Mouse (Mus musculus) heart, embryonic 16.5 days (tissue): ENCODE data around the gene Col15a1. TPM values are rescaled to one million over a fixed set of nuclear protein-coding genes. Genes with fewer than 3 reads are reported as not detected.

Experiments
- ATAC-seq: fragments of 200-750 bp; cut with Nextera tagmentation; replicated peaks from 2 replicates; pipeline ENCODE4 v1.8.0; 2017; ENCODE audit warnings: moderate number of reproducible peaks; ENCODE audit not compliant: insufficient read depth, low FRiP score; ENCODE audit errors: extremely low read depth
- H3K27ac ChIP-seq: fragments of 300-500 bp; sonication (generic); 2 replicates; pipeline ENCODE4 v1.5.1; 2014; ENCODE audit warnings: mild to moderate bottlenecking, low read length, control low read depth, moderate library complexity
- H3K27me3 ChIP-seq: fragments of 300-500 bp; sonication (generic); 2 replicates; pipeline ENCODE4 v1.6.1; 2014; ENCODE audit warnings: low read length, mixed read lengths; ENCODE audit not compliant: control insufficient read depth, insufficient read depth
- H3K36me3 ChIP-seq: fragments of 300-500 bp; sonication (generic); 2 replicates; pipeline ENCODE4 v1.6.1; 2014; ENCODE audit not compliant: control insufficient read depth, insufficient read depth
- H3K4me1 ChIP-seq: fragments of 300-500 bp; sonication (generic); 2 replicates; pipeline ENCODE4 v1.6.1; 2014; ENCODE audit warnings: low read length, mixed read lengths; ENCODE audit not compliant: control insufficient read depth, insufficient read depth
- H3K4me2 ChIP-seq: fragments of 300-500 bp; sonication (generic); 2 replicates; pipeline ENCODE4 v1.6.1; 2014; ENCODE audit warnings: low read depth, mild to moderate bottlenecking, control low read depth, low read length
- H3K4me3 ChIP-seq: fragments of 300-500 bp; sonication (generic); 2 replicates; pipeline ENCODE4 v1.5.1; 2014; ENCODE audit warnings: mild to moderate bottlenecking, control low read depth, low read length
- H3K9ac ChIP-seq: fragments of 300-500 bp; sonication (generic); 2 replicates; pipeline ENCODE4 v1.6.1; 2014; ENCODE audit warnings: low read length, control low read depth
- H3K9me3 ChIP-seq: fragments of 300-500 bp; sonication (generic); replicated peaks from 2 replicates; pipeline ENCODE4 v1.6.1; 2016; ENCODE audit warnings: low read length; ENCODE audit not compliant: control insufficient read depth
- WGBS: fragments of 180-500 bp; shearing (Covaris S2); extraction: QIAGEN DNeasy Blood & Tissue Kit; methylation state at CpG from one replicate; pipeline ENCODE4 v1.1.7; 2014; 5-methylcytosine and 5-hydroxymethylcytosine counted together
- polyA plus RNA-seq: library from polyadenylated mRNA; unstranded; fragments of >200 nt; fragmentation: Nextera tagmentation; extraction: Ambion mirVana; gene quantifications from 2 replicates; pipeline ENCODE4 v1.2.1, GENCODE M21; 2015

The Col15a1 gene
- polyA plus RNA-seq, 1 experiment from 2014 or later = 13.5 TPM

DNA sequence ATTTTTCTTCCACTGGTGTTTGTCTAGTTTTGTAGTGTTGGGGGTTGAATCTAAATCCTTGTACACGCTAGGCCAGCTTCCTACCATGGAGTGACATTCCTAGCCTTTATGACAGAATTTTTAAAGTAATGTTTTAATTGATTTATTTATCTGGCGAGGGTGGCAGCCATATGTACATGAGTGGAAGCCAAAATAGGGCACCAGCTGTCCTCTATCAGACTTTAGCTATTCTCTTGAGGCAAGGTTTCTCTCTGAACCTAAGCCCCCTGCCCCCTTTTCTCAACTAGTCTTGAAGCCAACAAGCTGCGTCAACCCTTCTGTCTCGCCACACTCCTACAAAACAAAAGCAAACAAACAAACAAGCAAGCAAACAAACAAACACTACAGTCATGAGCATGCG, 57.6 kb downstream of the Col15a1 start:
- no peaks in the 10 kb centered on the region for H3K27me3 ChIP-seq
- no peak for ATAC-seq
- no peaks in the 10 kb centered on the region for H3K9me3 ChIP-seq
- no peak overlapping the region for H3K4me2 ChIP-seq
- H3K36me3 ChIP-seq = no peaks in the 10 kb centered on the region
- H3K4me1 ChIP-seq = no peaks in the 10 kb centered on the region
- 82% methylated on average over 5 of the region's 5 CpGs for WGBS
- H3K27ac ChIP-seq = no peak overlapping the region
- H3K9ac ChIP-seq = no peak overlapping the region
- H3K4me3 ChIP-seq = no peak overlapping the region

DNA sequence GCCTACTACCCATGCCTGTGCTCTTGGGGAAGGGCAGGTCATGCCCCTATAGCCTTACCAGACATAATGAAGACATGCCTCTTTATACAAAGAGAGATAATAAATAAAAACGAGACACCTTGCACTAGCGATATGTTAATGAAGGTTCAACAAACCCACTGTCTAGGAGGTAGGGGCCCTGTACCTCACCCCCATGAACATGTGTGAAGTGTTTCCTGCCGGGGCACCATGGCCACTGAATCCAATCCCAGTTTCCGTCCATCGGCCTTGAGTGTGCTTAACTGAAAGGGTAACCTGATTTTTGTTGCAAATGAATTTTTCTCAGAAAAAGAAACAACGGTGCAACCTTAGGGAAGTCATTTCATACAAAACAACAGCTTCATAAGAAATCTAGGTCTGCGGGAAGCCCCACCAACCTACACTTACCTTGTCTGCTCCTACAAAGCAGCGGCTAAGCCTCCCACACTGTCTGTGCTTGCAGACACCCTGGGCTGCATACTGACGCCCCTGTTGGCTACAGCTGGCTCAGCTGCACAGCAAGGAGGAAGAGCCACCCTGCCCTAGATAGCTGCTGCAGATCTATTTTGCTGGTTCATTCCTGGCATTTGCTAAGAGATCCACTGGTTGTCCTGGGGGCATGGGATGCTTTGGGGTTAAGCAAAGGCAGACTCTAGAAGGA, 64.6 kb downstream of the Col15a1 start:
- Histone ChIP-seq H3K27ac (no peak overlapping the region), H3K4me3 (no peak overlapping the region), H3K9me3 (no peaks in the 10 kb centered on the region), H3K27me3 (no peaks in the 10 kb centered on the region), H3K4me2 (no peak overlapping the region), H3K9ac (no peak overlapping the region), H3K4me1 (no peaks in the 10 kb centered on the region), H3K36me3 (no peaks in the 10 kb centered on the region)
- no peak; the same call in 1 of the 2 replicates for ATAC-seq
- WGBS = 83% methylated on average over 9 of the region's 9 CpGs

- Histone ChIP-seq H3K27ac (no peak overlapping the region), H3K9me3 (no peaks in the 10 kb centered on the region), H3K4me2 (no peak overlapping the region), H3K4me1 (no peaks in the 10 kb centered on the region), H3K27me3 (no peaks in the 10 kb centered on the region), H3K4me3 (no peak overlapping the region), H3K9ac (no peak overlapping the region), H3K36me3 (no peaks in the 10 kb centered on the region)
- 83% methylated on average over 8 of the region's 8 CpGs for WGBS
- ATAC-seq = no peak
Observed at GRCm38 (mm10) chr4:47273795-47274194, 65.8 kb downstream of the Col15a1 start.

DNA sequence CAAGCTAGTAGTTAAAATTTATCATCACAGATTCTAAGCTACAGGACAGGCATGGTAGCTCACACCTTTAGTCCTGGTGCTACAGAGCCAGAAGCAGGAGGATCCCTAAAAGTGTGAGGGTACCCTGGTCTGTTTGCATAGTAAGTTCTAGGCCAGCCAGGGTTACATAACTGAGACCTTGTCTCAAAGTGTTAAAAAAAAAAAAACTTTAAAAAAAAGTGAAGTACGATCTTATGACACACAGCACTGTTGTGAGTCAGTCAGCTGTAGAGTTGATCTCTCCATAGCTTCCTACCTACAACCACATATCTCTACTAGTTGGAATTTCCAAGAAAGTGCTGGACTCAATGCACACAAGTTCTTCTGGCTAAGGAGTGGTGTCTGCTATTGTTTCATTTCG, 67.0 kb downstream of the Col15a1 start:
- ATAC-seq = no peak
- 80% methylated on average over 2 of the region's 2 CpGs for WGBS
- no peak overlapping the region for H3K9ac ChIP-seq

GRCm38 (mm10) chr4:47278397-47278796, 70.4 kb downstream of the Col15a1 start:
- no peak for ATAC-seq
- Histone ChIP-seq H3K9ac (no peak overlapping the region), H3K4me1 (0 out of 2 replicates have a peak, but pooled peaks cover 4% of the 10 kb centered on the region), H3K9me3 (no peaks in the 10 kb centered on the region), H3K4me3 (no peak overlapping the region), H3K27me3 (no peaks in the 10 kb centered on the region), H3K4me2 (no peak overlapping the region), H3K36me3 (no peaks in the 10 kb centered on the region), H3K27ac (no peak overlapping the region)
- whole genome bisulfite sequencing = 63% methylated on average over 6 of the region's 6 CpGs

More for the DNA sequence above, 67.0 kb downstream of the Col15a1 start:
- H3K27ac ChIP-seq = no peak overlapping the region
- H3K4me1 ChIP-seq = no peaks in the 10 kb centered on the region
- H3K27me3 ChIP-seq = no peaks in the 10 kb centered on the region
- H3K9me3 ChIP-seq = no peaks in the 10 kb centered on the region
- H3K4me3 ChIP-seq = no peak overlapping the region
- H3K4me2 ChIP-seq = no peak overlapping the region
- H3K36me3 ChIP-seq = no peaks in the 10 kb centered on the region

GRCm38 (mm10) chr4:47279085-47279707, 71.2 kb downstream of the Col15a1 start:
- Histone ChIP-seq H3K4me1 (0 out of 2 replicates have a peak, but pooled peaks cover 4% of the 10 kb centered on the region), H3K36me3 (no peaks in the 10 kb centered on the region), H3K4me3 (no peak overlapping the region), H3K27me3 (no peaks in the 10 kb centered on the region), H3K4me2 (no peak overlapping the region), H3K9me3 (no peaks in the 10 kb centered on the region), H3K27ac (no peak overlapping the region), H3K9ac (no peak overlapping the region)
- WGBS = 86% methylated on average over 10 of the region's 10 CpGs
- no peak for ATAC-seq

- Histone ChIP-seq H3K27ac (no peak overlapping the region), H3K4me3 (no peak overlapping the region), H3K9me3 (no peaks in the 10 kb centered on the region), H3K36me3 (no peaks in the 10 kb centered on the region), H3K9ac (no peak overlapping the region), H3K4me2 (no peak overlapping the region), H3K27me3 (no peaks in the 10 kb centered on the region), H3K4me1 (peaks cover 9% of the 10 kb centered on the region)
- 84% methylated on average over 5 of the region's 5 CpGs for WGBS
- no peak for ATAC-seq
Observed at GRCm38 (mm10) chr4:47280126-47280525, 72.2 kb downstream of the Col15a1 start.

GRCm38 (mm10) chr4:47281920-47282682, 74.1 kb downstream of the Col15a1 start:
- Histone ChIP-seq H3K27ac (no peak overlapping the region), H3K4me3 (no peak overlapping the region), H3K9ac (no peak overlapping the region), H3K36me3 (no peaks in the 10 kb centered on the region), H3K27me3 (no peaks in the 10 kb centered on the region), H3K4me1 (peaks cover 15% of the 10 kb centered on the region), H3K4me2 (no peak overlapping the region), H3K9me3 (no peaks in the 10 kb centered on the region)
- WGBS = 55% methylated on average over 6 of the region's 6 CpGs
- ATAC-seq = no peak

- WGBS = 60% methylated on average over 6 of the region's 6 CpGs
- no peak overlapping the region for H3K4me3 ChIP-seq
Observed at GRCm38 (mm10) chr4:47284311-47284710, 76.3 kb downstream of the Col15a1 start.

More at GRCm38 (mm10) chr4:47284311-47284710, 76.3 kb downstream of the Col15a1 start:
- ATAC-seq = no peak
- no peaks in the 10 kb centered on the region for H3K9me3 ChIP-seq
- H3K36me3 ChIP-seq = no peaks in the 10 kb centered on the region
- H3K9ac ChIP-seq = no peak overlapping the region
- no peak overlapping the region for H3K4me2 ChIP-seq
- no peak overlapping the region for H3K27ac ChIP-seq
- H3K4me1 ChIP-seq = peaks cover 15% of the 10 kb centered on the region
- no peaks in the 10 kb centered on the region for H3K27me3 ChIP-seq
